Mouse (Mus musculus): ENCODE data around the gene Atg2a. TPM values are rescaled to one million over a fixed set of nuclear protein-coding genes. Genes with fewer than 3 reads are reported as not detected.

The Atg2a gene
- polyA plus RNA-seq, 1 experiment from 2014 or later: 7.4 TPM

- Histone ChIP-seq H3K4me3 (ENCODE audit: low read length) (peak overlapping the region; percentile 82), H3K4me1 (ENCODE audit: control insufficient read depth, insufficient read depth, low read length) (peaks cover 42% of the 10 kb centered on the region), H3K36me3 (ENCODE audit: control insufficient read depth, insufficient read depth, low read length) (no peaks in the 10 kb centered on the region), H3K4me2 (ENCODE audit: low read depth, low read length) (peak overlapping the region; percentile 85), H3K27me3 (replicated peaks; ENCODE audit: control insufficient read depth, insufficient read depth, low read length) (no peaks in the 10 kb centered on the region), H3K9ac (ENCODE audit: low read depth, low read length) (peak overlapping the region; percentile 86), H3K9me3 (ENCODE audit: control insufficient read depth, low read length) (no peaks in the 10 kb centered on the region), H3K27ac (ENCODE audit: low read length) (peak overlapping the region; percentile 72)
- 31% methylated on average over 6 of the region's 6 CpGs for WGBS
- no peak for ATAC-seq
Measured at GRCm38 (mm10) chr19:6278439-6279073, 37.1 kb downstream of the Atg2a start.

- Histone ChIP-seq H3K36me3 (ENCODE audit: control insufficient read depth, insufficient read depth, low read length) (no peaks in the 10 kb centered on the region), H3K9me3 (ENCODE audit: control insufficient read depth, low read length) (no peaks in the 10 kb centered on the region), H3K4me3 (ENCODE audit: low read length) (peak overlapping the region; percentile 82), H3K9ac (ENCODE audit: low read depth, low read length) (peak overlapping the region; percentile 86), H3K27ac (ENCODE audit: low read length) (peak overlapping the region; percentile 23; the same call in 1 of the 2 replicates), H3K4me2 (ENCODE audit: low read depth, low read length) (peak overlapping the region; percentile 85), H3K27me3 (replicated peaks; ENCODE audit: control insufficient read depth, insufficient read depth, low read length) (no peaks in the 10 kb centered on the region), H3K4me1 (ENCODE audit: control insufficient read depth, insufficient read depth, low read length) (peaks cover 47% of the 10 kb centered on the region)
- WGBS: 78% methylated on average over 6 of the region's 6 CpGs
- no peak for ATAC-seq
Measured at GRCm38 (mm10) chr19:6279481-6280144, 38.1 kb downstream of the Atg2a start.

GRCm38 (mm10) chr19:6280554-6280953, 39.1 kb downstream of the Atg2a start:
- WGBS: 87% methylated on average over 7 of the region's 7 CpGs
- Histone ChIP-seq H3K4me2 (ENCODE audit: low read depth, low read length) (0 out of 2 replicates have a peak overlapping the region, but pooled peaks have one; percentile 2), H3K36me3 (ENCODE audit: control insufficient read depth, insufficient read depth, low read length) (0 out of 2 replicates have a peak, but pooled peaks cover 4% of the 10 kb centered on the region), H3K9me3 (ENCODE audit: control insufficient read depth, low read length) (no peaks in the 10 kb centered on the region), H3K4me3 (ENCODE audit: low read length) (no peak overlapping the region), H3K27me3 (replicated peaks; ENCODE audit: control insufficient read depth, insufficient read depth, low read length) (no peaks in the 10 kb centered on the region), H3K4me1 (ENCODE audit: control insufficient read depth, insufficient read depth, low read length) (peaks cover 53% of the 10 kb centered on the region), H3K27ac (ENCODE audit: low read length) (0 out of 2 replicates have a peak overlapping the region, but pooled peaks have one; percentile 4), H3K9ac (ENCODE audit: low read depth, low read length) (peak overlapping the region; percentile 86; the same call in 1 of the 2 replicates)
- ATAC-seq: no peak

- 0 out of 2 replicates have a peak overlapping the region, but pooled peaks have one; percentile 2 for H3K4me2 ChIP-seq (ENCODE audit: low read depth, low read length)
- peak overlapping the region; percentile 13; the same call in 1 of the 2 replicates for H3K9ac ChIP-seq (ENCODE audit: low read depth, low read length)
- H3K9me3 ChIP-seq (ENCODE audit: control insufficient read depth, low read length): no peaks in the 10 kb centered on the region
- H3K27me3 ChIP-seq (replicated peaks; ENCODE audit: control insufficient read depth, insufficient read depth, low read length): no peaks in the 10 kb centered on the region
- H3K36me3 ChIP-seq (ENCODE audit: control insufficient read depth, insufficient read depth, low read length): 0 out of 2 replicates have a peak, but pooled peaks cover 4% of the 10 kb centered on the region
- ATAC-seq: no peak
- H3K4me3 ChIP-seq (ENCODE audit: low read length): no peak overlapping the region
- WGBS: 71% methylated on average over 14 of the region's 14 CpGs
- peak overlapping the region; percentile 40 for H3K27ac ChIP-seq (ENCODE audit: low read length)
- peaks cover 59% of the 10 kb centered on the region for H3K4me1 ChIP-seq (ENCODE audit: control insufficient read depth, insufficient read depth, low read length)
Measured at GRCm38 (mm10) chr19:6281122-6282020, 39.9 kb downstream of the Atg2a start.

DNA sequence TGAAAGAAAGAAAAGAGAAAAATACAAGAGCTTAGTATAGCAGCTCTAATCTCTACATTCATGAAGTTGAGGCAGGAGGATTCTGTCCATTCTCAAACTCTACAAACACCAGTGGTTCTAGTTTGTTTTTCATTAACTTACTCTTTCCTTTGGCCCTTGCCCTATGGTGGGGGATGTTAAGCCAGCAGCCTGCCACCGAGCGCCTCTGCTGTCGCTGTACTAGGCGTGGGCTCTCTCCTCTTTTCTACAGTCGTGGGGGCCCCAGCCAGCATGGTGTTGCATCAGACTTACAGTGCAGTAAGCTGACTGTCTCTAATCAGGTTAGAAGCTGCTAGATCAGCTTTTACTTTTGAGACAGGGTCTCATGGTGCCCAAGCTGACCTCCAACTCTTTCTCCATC, 41.5 kb downstream of the Atg2a start:
- ATAC-seq: peak; percentile 47
- peaks cover 7% of the 10 kb centered on the region; the same call in 1 of the 2 replicates for H3K36me3 ChIP-seq (ENCODE audit: control insufficient read depth, insufficient read depth, low read length)
- peak overlapping the region; percentile 15; the same call in 1 of the 2 replicates for H3K9ac ChIP-seq (ENCODE audit: low read depth, low read length)

DNA sequence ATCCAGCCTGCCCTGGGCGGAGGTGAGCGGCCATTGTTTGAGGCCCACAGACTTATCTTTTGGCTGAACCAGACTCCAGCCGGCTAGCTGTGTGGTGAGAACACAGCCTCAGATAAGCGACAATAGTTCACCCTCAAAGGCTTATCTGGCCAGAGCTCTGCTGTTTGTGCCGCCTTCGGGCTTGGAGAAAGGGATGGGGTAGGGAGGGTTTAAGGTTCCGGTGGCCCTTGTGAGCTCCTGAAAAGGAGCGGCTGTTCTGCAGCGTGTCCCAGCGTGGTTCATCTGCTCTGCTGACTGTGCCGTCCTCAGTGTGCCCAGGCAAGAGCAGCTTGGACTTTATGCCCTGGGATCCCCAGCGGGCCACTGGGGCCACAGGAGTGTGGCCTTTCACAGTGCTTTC, 43.0 kb downstream of the Atg2a start:
- no peaks in the 10 kb centered on the region for H3K9me3 ChIP-seq (ENCODE audit: control insufficient read depth, low read length)
- H3K4me1 ChIP-seq (ENCODE audit: control insufficient read depth, insufficient read depth, low read length): peaks cover 56% of the 10 kb centered on the region
- peak overlapping the region; percentile 52; the same call in 1 of the 2 replicates for H3K9ac ChIP-seq (ENCODE audit: low read depth, low read length)
- WGBS: 65% methylated on average over 12 of the region's 12 CpGs
- peak; percentile 31 for ATAC-seq
- H3K4me2 ChIP-seq (ENCODE audit: low read depth, low read length): 0 out of 2 replicates have a peak overlapping the region, but pooled peaks have one; percentile 29
- no peak overlapping the region; the same call in 1 of the 2 replicates for H3K4me3 ChIP-seq (ENCODE audit: low read length)
- H3K27me3 ChIP-seq (replicated peaks; ENCODE audit: control insufficient read depth, insufficient read depth, low read length): no peaks in the 10 kb centered on the region
- H3K27ac ChIP-seq (ENCODE audit: low read length): peak overlapping the region; percentile 89
- peaks cover 7% of the 10 kb centered on the region; the same call in 1 of the 2 replicates for H3K36me3 ChIP-seq (ENCODE audit: control insufficient read depth, insufficient read depth, low read length)

More for the DNA sequence above, 41.5 kb downstream of the Atg2a start:
- 54% methylated on average over 5 of the region's 5 CpGs for WGBS
- Histone ChIP-seq H3K27me3 (replicated peaks; ENCODE audit: control insufficient read depth, insufficient read depth, low read length) (no peaks in the 10 kb centered on the region), H3K4me2 (ENCODE audit: low read depth, low read length) (no peak overlapping the region; the same call in 1 of the 2 replicates), H3K4me1 (ENCODE audit: control insufficient read depth, insufficient read depth, low read length) (peaks cover 64% of the 10 kb centered on the region), H3K9me3 (ENCODE audit: control insufficient read depth, low read length) (no peaks in the 10 kb centered on the region), H3K4me3 (ENCODE audit: low read length) (no peak overlapping the region), H3K27ac (ENCODE audit: low read length) (peak overlapping the region; percentile 89)

DNA sequence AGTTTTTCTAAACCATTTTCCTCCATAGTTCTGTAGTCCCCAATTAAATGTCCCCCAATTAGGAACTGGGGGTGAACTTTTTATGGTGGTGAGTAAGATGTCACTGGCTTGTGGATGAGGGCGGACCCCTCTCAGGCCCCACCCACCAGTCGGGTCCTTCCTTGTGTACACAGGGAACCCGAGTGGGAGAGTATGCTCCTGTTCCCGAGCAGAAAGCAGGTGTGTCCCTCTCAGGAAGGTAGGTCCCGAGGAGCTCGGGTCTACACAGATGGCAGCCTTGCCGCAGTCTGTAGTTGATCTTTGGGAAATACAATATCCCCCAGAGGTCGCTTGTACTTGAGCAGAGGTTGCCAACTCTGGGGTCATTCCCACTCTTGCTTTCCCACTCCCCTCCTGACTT, 43.8 kb downstream of the Atg2a start:
- H3K4me1 ChIP-seq (ENCODE audit: control insufficient read depth, insufficient read depth, low read length): peaks cover 55% of the 10 kb centered on the region
- peak; percentile 59 for ATAC-seq

GRCm38 (mm10) chr19:6285632-6286433, 44.4 kb downstream of the Atg2a start:
- Histone ChIP-seq H3K27ac (ENCODE audit: low read length) (peak overlapping the region; percentile 89), H3K4me2 (ENCODE audit: low read depth, low read length) (peak overlapping the region; percentile 29; the same call in 1 of the 2 replicates)
- ATAC-seq: peak; percentile 72

More for the DNA sequence above, 43.8 kb downstream of the Atg2a start:
- H3K4me2 ChIP-seq (ENCODE audit: low read depth, low read length): peak overlapping the region; percentile 29; the same call in 1 of the 2 replicates
- no peak overlapping the region for H3K4me3 ChIP-seq (ENCODE audit: low read length)
- H3K9me3 ChIP-seq (ENCODE audit: control insufficient read depth, low read length): no peaks in the 10 kb centered on the region
- H3K9ac ChIP-seq (ENCODE audit: low read depth, low read length): peak overlapping the region; percentile 52
- peaks cover 9% of the 10 kb centered on the region; the same call in 1 of the 2 replicates for H3K36me3 ChIP-seq (ENCODE audit: control insufficient read depth, insufficient read depth, low read length)
- H3K27ac ChIP-seq (ENCODE audit: low read length): peak overlapping the region; percentile 89
- H3K27me3 ChIP-seq (replicated peaks; ENCODE audit: control insufficient read depth, insufficient read depth, low read length): no peaks in the 10 kb centered on the region
- WGBS: 58% methylated on average over 8 of the region's 8 CpGs

More at GRCm38 (mm10) chr19:6285632-6286433, 44.4 kb downstream of the Atg2a start:
- WGBS: 59% methylated on average over 7 of the region's 7 CpGs
- peak overlapping the region; percentile 52 for H3K9ac ChIP-seq (ENCODE audit: low read depth, low read length)
- H3K36me3 ChIP-seq (ENCODE audit: control insufficient read depth, insufficient read depth, low read length): peaks cover 9% of the 10 kb centered on the region; the same call in 1 of the 2 replicates
- no peak overlapping the region for H3K4me3 ChIP-seq (ENCODE audit: low read length)
- H3K27me3 ChIP-seq (replicated peaks; ENCODE audit: control insufficient read depth, insufficient read depth, low read length): no peaks in the 10 kb centered on the region
- peaks cover 52% of the 10 kb centered on the region for H3K4me1 ChIP-seq (ENCODE audit: control insufficient read depth, insufficient read depth, low read length)
- no peaks in the 10 kb centered on the region for H3K9me3 ChIP-seq (ENCODE audit: control insufficient read depth, low read length)
